Mouse (Mus musculus) CH12.LX (cell line): ENCODE measurements around the gene Tnni1.
A peak's percentile ranks its signal among the peaks of the same experiment; 100 is the strongest.

Source experiments
- CHD2 ChIP-seq: IDR thresholded peaks from 2 replicates; pipeline ENCODE4 v1.6.1; 2011; ENCODE audit warnings: low read length, improper control_type of control experiment
- CTCF ChIP-seq, 2 experiments: IDR thresholded peaks in 1 of 2; conservative IDR thresholded peaks in 1 of 2; 2 replicates each; pipeline ENCODE4 v1.5.1; 2011 to 2012; ENCODE audit warnings: low read depth in 2 of 2, low read length in 2 of 2, improper control_type of control experiment in 1 of 2, inconsistent platforms in 1 of 2, mild to moderate bottlenecking in 1 of 2, moderate library complexity in 1 of 2
- GABPA ChIP-seq: IDR thresholded peaks from 2 replicates; pipeline ENCODE4 v1.6.1; 2012; ENCODE audit warnings: low read depth, low read length, improper control_type of control experiment, inconsistent platforms; ENCODE audit not compliant: insufficient replicate concordance
- HCFC1 ChIP-seq: IDR thresholded peaks from 2 replicates; pipeline ENCODE4 v1.6.1; 2012; ENCODE audit warnings: low read depth, mild to moderate bottlenecking, inconsistent platforms, low read length, improper control_type of control experiment
- MAX ChIP-seq: IDR thresholded peaks from 2 replicates; pipeline ENCODE4 v1.6.1; 2011; ENCODE audit warnings: low read length, improper control_type of control experiment
- NRF1 ChIP-seq: IDR thresholded peaks from 2 replicates; pipeline ENCODE4 v1.6.1; 2014; ENCODE audit warnings: low read depth, mild to moderate bottlenecking, inconsistent platforms, low read length, improper control_type of control experiment, moderate library complexity
- USF2 ChIP-seq: conservative IDR thresholded peaks from 2 replicates; pipeline ENCODE4 v1.6.1; 2011; ENCODE audit warnings: low read depth, low read length, improper control_type of control experiment
- ZKSCAN1 ChIP-seq: IDR thresholded peaks from 2 replicates; pipeline ENCODE4 v1.6.1; 2012; ENCODE audit warnings: low read depth, inconsistent platforms, low read length, improper control_type of control experiment, borderline replicate concordance

DNA sequence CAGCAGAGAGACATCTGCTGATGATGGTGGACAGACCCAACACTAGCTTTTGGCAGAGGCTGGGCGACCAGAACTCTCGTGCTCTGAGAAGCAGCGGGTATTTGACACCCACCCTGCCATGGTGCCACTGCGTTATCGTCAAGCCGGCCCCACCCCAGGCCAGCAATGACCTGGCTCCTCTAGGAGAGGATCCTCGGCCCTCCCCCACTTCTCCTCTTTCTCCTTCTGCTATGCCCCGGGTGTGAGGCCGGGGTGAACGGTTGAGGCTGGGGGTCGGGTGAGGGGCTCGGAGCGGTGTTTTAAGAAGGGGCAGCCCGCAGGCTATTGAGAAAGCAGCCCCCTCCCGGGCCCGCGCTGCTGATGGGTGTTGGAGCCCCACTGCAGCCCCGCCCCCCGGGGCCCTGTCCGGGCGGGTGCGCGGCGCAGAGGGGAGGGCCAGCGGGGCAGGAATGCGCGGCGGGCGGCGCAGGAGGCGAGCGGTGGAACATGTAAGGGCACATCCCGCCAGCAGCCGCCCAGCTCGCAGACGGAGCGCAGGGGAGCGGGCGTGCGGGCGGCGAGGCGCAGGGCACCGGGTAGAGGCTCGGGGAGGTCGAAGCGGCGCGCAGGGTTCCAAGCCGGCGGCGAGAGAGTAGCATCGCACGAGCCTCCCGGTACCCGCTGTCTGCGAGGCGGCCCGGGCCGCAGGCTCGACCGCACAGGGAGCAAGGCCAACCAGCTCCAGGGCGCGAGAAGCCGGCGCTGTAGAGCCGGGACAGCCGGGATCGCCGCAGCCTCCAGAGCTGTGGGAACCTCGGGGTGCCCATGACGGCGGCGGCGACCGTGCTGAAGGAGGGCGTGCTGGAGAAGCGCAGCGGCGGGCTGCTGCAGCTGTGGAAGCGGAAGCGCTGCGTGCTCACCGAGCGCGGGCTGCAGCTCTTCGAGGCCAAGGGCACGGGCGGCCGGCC is 13.3 kb upstream of the Tnni1 start, which contains the start of gene Phlda3:
- TF ChIP-seq CHD2 (peak; percentile 50), CTCF (conservative IDR thresholded peaks at IDR 0.05 in 1 of 2, IDR thresholded peaks at IDR 0.05 in 1 of 2; ENCODE audit: low read depth in 2 of 2, low read length in 2 of 2) (no peak), MAX (no peak; the same call in 1 of the 2 replicates), GABPA (no peak), USF2 (no peak), HCFC1 (peak; percentile 19; the same call in 1 of the 2 replicates), ZKSCAN1 (no peak), NRF1 (peak; percentile 82)
